Mouse (Mus musculus): ENCODE data around the gene Pknox1. TPM values are rescaled to one million over a fixed set of nuclear protein-coding genes. Genes with fewer than 3 reads are reported as not detected.

Pknox1 gene
- total and polyA plus RNA-seq, 3 experiments, result 8.5 to 34.8 (median 25.1) TPM

DNA sequence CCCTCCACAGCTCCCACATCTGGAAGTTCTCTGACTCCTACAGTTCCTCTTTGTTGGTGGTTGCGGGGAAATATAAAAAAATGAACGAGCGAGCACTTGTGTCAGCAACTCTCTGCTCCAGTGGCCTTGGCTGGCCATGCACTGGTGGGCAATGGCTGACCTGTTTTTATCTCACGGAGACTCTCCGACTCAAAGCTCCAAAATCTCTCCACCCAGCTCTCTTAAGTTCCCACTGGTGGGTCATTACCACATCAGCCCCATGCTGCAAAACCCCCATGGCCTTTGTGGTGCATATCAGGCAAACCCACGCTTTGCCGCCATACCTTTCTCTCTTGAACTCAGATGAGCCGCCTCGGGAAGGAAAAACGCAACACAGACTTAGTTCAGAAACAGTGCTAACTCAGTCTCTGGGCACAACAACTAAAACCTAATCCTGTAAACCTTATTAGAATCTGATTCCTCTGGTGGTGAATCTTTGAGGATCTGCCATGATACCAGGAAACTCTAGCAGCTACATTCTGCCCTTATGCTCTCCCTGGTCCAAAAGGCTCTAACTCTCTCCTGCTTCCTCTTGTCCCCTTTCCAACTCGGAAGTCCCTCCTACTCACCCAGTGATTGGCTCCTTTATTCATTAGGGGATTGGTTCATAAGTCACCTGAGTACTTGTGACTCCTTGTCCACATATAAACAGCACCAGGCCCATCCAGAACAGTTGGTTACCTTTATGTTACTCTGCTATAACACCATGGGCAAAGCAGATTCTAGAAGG lies 5.3 kb upstream of the Pknox1 start:
- Histone ChIP-seq H3K4me1 (ENCODE audit: insufficient read depth, low read depth, low read length) (peaks cover 22% of the 10 kb centered on the region), H3K4me3 (ENCODE audit: low read depth, low read length) (no peak overlapping the region), H3K27me3 (ENCODE audit: insufficient read depth, low read length) (peaks cover 12% of the 10 kb centered on the region; the same call in 1 of the 2 replicates), H3K36me3 (replicated peaks) (no peaks in the 10 kb centered on the region), H3K9me3 (replicated peaks) (no peaks in the 10 kb centered on the region)
- ATAC-seq (ENCODE audit: extremely low read depth, insufficient number of reproducible peaks, low FRiP score, poor library complexity, severe bottlenecking), result no peak
- DNase-seq (ENCODE audit: low spot score), result no peak
- TF ChIP-seq GATA2 (IDR thresholded peaks at IDR 0.05; ENCODE audit: borderline replicate concordance, low read depth, low read length) (no peak), CTCF (IDR thresholded peaks at IDR 0.05; ENCODE audit: low read depth, low read length) (no peak), POLR2AphosphoS5 (IDR thresholded peaks at IDR 0.05; ENCODE audit: insufficient replicate concordance, low read depth, low read length) (no peak), TAL1 (conservative IDR thresholded peaks at IDR 0.05; ENCODE audit: low read depth, low read length) (no peak), GATA1 (IDR thresholded peaks at IDR 0.05; ENCODE audit: borderline replicate concordance, low read length) (no peak)

DNA sequence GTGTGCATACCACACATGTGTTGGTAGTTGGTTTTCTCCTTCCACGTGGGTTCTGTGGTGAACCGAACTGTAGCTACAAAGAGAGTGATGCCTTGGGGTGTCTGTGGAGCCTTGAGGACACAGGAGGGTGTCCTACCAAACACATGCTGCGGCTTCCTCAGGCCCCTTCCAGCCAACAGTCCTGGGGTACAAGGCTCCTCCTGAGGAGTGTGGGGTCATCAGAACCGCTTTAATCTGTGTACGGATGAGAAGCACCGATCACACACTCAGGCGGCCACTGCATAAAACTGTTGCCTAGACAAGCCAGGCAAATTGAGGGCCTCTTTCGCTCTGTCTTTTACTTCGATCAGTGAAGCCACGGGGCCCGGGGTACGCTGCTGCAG lies 911 bp upstream of the Pknox1 start:
- TF ChIP-seq TAL1 (conservative IDR thresholded peaks at IDR 0.05; ENCODE audit: low read depth, low read length), result no peak
- TF ChIP-seq CTCF (IDR thresholded peaks at IDR 0.05; ENCODE audit: low read depth, low read length), result no peak
- TF ChIP-seq GATA2 (IDR thresholded peaks at IDR 0.05; ENCODE audit: borderline replicate concordance, low read depth, low read length), result no peak
- TF ChIP-seq POLR2AphosphoS5 (IDR thresholded peaks at IDR 0.05; ENCODE audit: insufficient replicate concordance, low read depth, low read length), result no peak
- TF ChIP-seq GATA1 (IDR thresholded peaks at IDR 0.05; ENCODE audit: borderline replicate concordance, low read length), result no peak
- no peaks in the 10 kb centered on the region for H3K9me3 ChIP-seq (replicated peaks)
- H3K36me3 ChIP-seq (replicated peaks), result peaks cover 18% of the 10 kb centered on the region
- H3K4me1 ChIP-seq (ENCODE audit: insufficient read depth, low read depth, low read length), result peaks cover 36% of the 10 kb centered on the region
- H3K27me3 ChIP-seq (ENCODE audit: insufficient read depth, low read length), result no peaks in the 10 kb centered on the region
- ATAC-seq (ENCODE audit: extremely low read depth, insufficient number of reproducible peaks, low FRiP score, poor library complexity, severe bottlenecking) (no peak), DNase-seq (ENCODE audit: low spot score) (peak; percentile 16)
- H3K4me3 ChIP-seq (ENCODE audit: low read depth, low read length), result peak overlapping the region; percentile 71

DNA sequence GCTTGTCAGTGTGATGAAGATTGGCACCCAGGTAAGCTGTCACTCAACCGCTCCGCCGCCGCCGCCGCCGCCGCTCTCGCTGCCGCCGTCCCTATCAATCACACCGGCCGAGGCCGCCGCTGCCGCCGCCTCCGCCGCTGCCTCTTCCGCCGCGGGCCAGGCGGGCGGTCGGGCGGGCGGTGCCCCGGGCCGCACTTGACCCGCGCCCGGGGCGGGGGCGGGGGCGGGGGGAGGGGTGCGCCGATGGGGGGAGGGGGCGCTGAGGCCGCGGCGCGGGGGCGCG lies 265 bp downstream of the Pknox1 start:
- TF ChIP-seq GATA1 (IDR thresholded peaks at IDR 0.05; ENCODE audit: borderline replicate concordance, low read length), result no peak
- no peak for TF ChIP-seq GATA2 (IDR thresholded peaks at IDR 0.05; ENCODE audit: borderline replicate concordance, low read depth, low read length)
- no peak for TF ChIP-seq CTCF (IDR thresholded peaks at IDR 0.05; ENCODE audit: low read depth, low read length)
- no peak for TF ChIP-seq TAL1 (conservative IDR thresholded peaks at IDR 0.05; ENCODE audit: low read depth, low read length)
- Histone ChIP-seq H3K4me1 (ENCODE audit: insufficient read depth, low read depth, low read length) (peaks cover 36% of the 10 kb centered on the region), H3K4me3 (ENCODE audit: low read depth, low read length) (peak overlapping the region; percentile 89), H3K27me3 (ENCODE audit: insufficient read depth, low read length) (no peaks in the 10 kb centered on the region), H3K36me3 (replicated peaks) (peaks cover 28% of the 10 kb centered on the region), H3K9me3 (replicated peaks) (no peaks in the 10 kb centered on the region)
- DNase-seq (ENCODE audit: low spot score) (no peak), ATAC-seq (ENCODE audit: extremely low read depth, insufficient number of reproducible peaks, low FRiP score, poor library complexity, severe bottlenecking) (no peak)

DNA sequence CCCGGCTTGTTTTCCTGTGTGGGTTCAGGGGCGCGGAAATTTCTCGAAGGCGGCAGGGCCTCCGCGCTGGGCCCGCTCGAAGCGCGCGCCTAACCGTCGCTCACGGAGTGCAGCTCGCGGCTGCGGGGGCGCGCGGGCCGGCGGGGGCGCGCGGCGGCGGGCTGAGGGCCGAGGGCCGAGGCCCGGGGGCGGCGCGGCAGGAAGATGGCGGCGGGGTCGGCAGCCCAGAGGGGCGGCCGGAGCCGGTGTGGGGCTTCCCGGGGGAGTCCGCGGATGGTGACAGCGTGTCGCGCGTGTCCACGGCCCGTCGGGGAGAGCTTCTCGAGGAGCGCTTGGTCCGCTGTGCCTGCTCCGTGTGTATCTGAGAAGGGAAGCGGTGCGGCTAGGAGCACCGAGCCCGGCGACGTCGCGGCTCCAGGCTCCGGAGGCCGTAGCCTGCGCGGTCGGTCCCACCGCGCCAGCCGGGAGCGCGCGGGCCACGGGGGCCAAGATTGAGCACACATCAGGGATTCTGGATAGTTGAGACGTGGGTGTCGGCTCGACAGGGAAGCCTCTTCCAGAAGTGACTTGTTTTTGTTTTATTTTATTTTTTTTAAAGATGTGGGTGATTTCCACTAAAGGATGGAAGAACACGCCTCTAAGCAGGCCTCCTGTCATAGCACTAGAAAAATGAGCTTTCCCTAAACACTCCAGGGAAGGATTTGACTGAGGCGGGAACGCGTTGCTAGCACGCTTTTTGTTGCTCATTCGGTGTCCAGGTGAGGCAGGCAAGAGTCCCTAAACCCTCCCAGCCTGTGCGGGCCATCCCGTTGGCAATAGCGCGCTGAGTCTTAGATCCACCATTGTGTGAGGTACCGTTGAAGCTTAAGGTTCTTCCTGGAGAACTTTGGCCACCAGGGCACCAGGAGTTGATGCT lies 865 bp downstream of the Pknox1 start:
- ATAC-seq (ENCODE audit: extremely low read depth, insufficient number of reproducible peaks, low FRiP score, poor library complexity, severe bottlenecking), result no peak
- H3K4me1 ChIP-seq (ENCODE audit: insufficient read depth, low read depth, low read length), result peaks cover 38% of the 10 kb centered on the region
- H3K27me3 ChIP-seq (ENCODE audit: insufficient read depth, low read length), result no peaks in the 10 kb centered on the region
- DNase-seq (ENCODE audit: low spot score), result peak; percentile 68
- peaks cover 31% of the 10 kb centered on the region for H3K36me3 ChIP-seq (replicated peaks)
- no peak for TF ChIP-seq GATA2 (IDR thresholded peaks at IDR 0.05; ENCODE audit: borderline replicate concordance, low read depth, low read length)
- TF ChIP-seq POLR2AphosphoS5 (IDR thresholded peaks at IDR 0.05; ENCODE audit: insufficient replicate concordance, low read depth, low read length), result no peak
- TF ChIP-seq TAL1 (conservative IDR thresholded peaks at IDR 0.05; ENCODE audit: low read depth, low read length), result no peak
- TF ChIP-seq CTCF (IDR thresholded peaks at IDR 0.05; ENCODE audit: low read depth, low read length), result no peak
- no peak for TF ChIP-seq GATA1 (IDR thresholded peaks at IDR 0.05; ENCODE audit: borderline replicate concordance, low read length)
- H3K4me3 ChIP-seq (ENCODE audit: low read depth, low read length), result peak overlapping the region; percentile 89
- H3K9me3 ChIP-seq (replicated peaks), result no peaks in the 10 kb centered on the region

DNA sequence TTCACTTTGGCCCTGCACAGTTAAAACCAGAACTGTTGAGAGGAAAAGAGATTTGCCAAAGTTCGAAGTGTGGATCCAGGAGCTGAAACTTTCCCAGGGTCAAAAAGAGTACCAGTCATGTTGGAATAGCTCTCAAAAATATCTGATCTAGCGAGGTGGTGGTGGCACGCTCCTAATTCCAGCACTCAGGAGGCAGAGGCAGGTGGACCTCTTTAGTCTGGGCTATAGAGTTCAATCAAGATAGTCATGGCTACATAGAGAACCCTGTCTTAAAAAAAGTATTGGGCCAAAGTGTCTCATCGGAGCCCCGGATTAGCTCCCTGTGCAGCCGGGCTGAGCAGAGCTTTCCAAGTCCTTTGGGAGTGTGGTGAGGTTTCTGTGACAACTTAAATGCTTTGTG lies 1.7 kb downstream of the Pknox1 start:
- no peak for TF ChIP-seq GATA1 (IDR thresholded peaks at IDR 0.05; ENCODE audit: borderline replicate concordance, low read length)
- no peak for TF ChIP-seq CTCF (IDR thresholded peaks at IDR 0.05; ENCODE audit: low read depth, low read length)
- TF ChIP-seq POLR2AphosphoS5 (IDR thresholded peaks at IDR 0.05; ENCODE audit: insufficient replicate concordance, low read depth, low read length), result no peak
- TF ChIP-seq GATA2 (IDR thresholded peaks at IDR 0.05; ENCODE audit: borderline replicate concordance, low read depth, low read length), result no peak
- Histone ChIP-seq H3K4me1 (ENCODE audit: insufficient read depth, low read depth, low read length) (peaks cover 41% of the 10 kb centered on the region), H3K4me3 (ENCODE audit: low read depth, low read length) (peak overlapping the region; percentile 89; the same call in 1 of the 2 replicates), H3K9me3 (replicated peaks) (no peaks in the 10 kb centered on the region), H3K36me3 (replicated peaks) (peaks cover 34% of the 10 kb centered on the region), H3K27me3 (ENCODE audit: insufficient read depth, low read length) (no peaks in the 10 kb centered on the region)
- ATAC-seq (ENCODE audit: extremely low read depth, insufficient number of reproducible peaks, low FRiP score, poor library complexity, severe bottlenecking) (no peak), DNase-seq (ENCODE audit: low spot score) (no peak)

DNA sequence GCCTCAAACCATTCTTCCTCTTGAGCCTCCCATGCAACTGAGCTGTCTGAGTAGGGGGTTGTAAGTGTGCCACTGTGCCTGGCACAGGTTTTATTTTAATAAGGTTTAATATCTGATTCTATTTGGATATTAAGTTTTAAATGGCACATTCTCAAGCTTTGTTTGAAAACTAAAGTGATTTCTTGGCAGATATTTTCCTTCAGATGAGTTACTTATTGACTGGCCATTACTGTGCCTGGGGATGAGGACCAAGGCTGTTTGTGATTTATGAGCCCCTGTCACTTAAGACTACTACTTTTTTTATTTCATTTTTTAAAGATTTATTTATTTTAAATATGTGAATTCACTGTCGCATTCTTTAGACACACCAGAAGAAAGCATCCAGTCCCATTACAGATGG lies 5.2 kb downstream of the Pknox1 start:
- ATAC-seq (ENCODE audit: extremely low read depth, insufficient number of reproducible peaks, low FRiP score, poor library complexity, severe bottlenecking), result no peak
- no peak for DNase-seq (ENCODE audit: low spot score)
- TF ChIP-seq POLR2AphosphoS5 (IDR thresholded peaks at IDR 0.05; ENCODE audit: insufficient replicate concordance, low read depth, low read length) (no peak), GATA2 (IDR thresholded peaks at IDR 0.05; ENCODE audit: borderline replicate concordance, low read depth, low read length) (no peak), CTCF (IDR thresholded peaks at IDR 0.05; ENCODE audit: low read depth, low read length) (no peak), TAL1 (conservative IDR thresholded peaks at IDR 0.05; ENCODE audit: low read depth, low read length) (no peak), GATA1 (IDR thresholded peaks at IDR 0.05; ENCODE audit: borderline replicate concordance, low read length) (no peak)
- Histone ChIP-seq H3K9me3 (replicated peaks) (no peaks in the 10 kb centered on the region), H3K27me3 (ENCODE audit: insufficient read depth, low read length) (no peaks in the 10 kb centered on the region), H3K4me3 (ENCODE audit: low read depth, low read length) (no peak overlapping the region), H3K4me1 (ENCODE audit: insufficient read depth, low read depth, low read length) (peaks cover 30% of the 10 kb centered on the region), H3K36me3 (replicated peaks) (peaks cover 35% of the 10 kb centered on the region)

Data from G1E (cell line).